Mouse (Mus musculus): ENCODE measurements around the gene Ttll2. TPM values are rescaled to one million over a fixed set of nuclear protein-coding genes. Genes with fewer than 3 reads are reported as not detected.
"Not testable (repeated sequence)": the region's sequence is repeated elsewhere in the genome, so short reads cannot be mapped to it uniquely, and the experiment has no call there.

The Ttll2 gene
- polyA plus RNA-seq, 1 experiment from 2014 or later = not detected

- H3K4me1 ChIP-seq (replicated peaks); H3K9me3 ChIP-seq; H3K36me3 ChIP-seq; H3K27me3 ChIP-seq (ENCODE audit: insufficient read depth, poor library complexity, severe bottlenecking); H3K4me3 ChIP-seq; H3K27ac ChIP-seq; DNase-seq (ENCODE audit: low spot score): not testable (repeated sequence)
- WGBS = 89% methylated on average over 8 of the region's 8 CpGs
These were observed 26.1 kb downstream of the Ttll2 start for GRCm38 (mm10) chr17:7326415-7326814.

DNA sequence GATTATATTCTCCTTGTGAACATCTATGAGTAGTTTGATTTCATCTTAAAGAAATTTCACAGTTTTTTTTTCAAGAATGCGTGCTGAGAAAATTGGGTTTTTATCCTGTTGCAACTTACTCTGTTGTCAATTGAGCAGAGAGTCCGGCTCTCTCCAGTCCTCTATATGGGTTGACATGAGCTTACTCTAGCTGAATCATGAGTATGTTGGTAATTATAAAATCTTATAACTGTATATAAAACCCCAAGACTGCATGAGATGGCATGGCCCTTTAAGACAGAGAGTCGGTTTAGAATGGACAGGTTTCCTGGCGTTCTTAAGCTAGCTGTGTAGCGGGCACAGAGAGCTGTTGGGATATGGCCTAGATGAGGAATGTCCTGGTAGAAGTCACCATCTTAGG is 28.1 kb downstream of the Ttll2 start, which contains the start of gene Tcp10a:
Gene Tcp10a (plus strand): TSS at position 301 of the 400 bp plus-strand sequence.
- WGBS = 95% methylated on average over 5 of the region's 5 CpGs
- not testable (repeated sequence) for H3K4me3 ChIP-seq; H3K36me3 ChIP-seq; H3K4me1 ChIP-seq (replicated peaks); H3K27ac ChIP-seq; DNase-seq (ENCODE audit: low spot score); H3K9me3 ChIP-seq; H3K27me3 ChIP-seq (ENCODE audit: insufficient read depth, poor library complexity, severe bottlenecking)

DNA sequence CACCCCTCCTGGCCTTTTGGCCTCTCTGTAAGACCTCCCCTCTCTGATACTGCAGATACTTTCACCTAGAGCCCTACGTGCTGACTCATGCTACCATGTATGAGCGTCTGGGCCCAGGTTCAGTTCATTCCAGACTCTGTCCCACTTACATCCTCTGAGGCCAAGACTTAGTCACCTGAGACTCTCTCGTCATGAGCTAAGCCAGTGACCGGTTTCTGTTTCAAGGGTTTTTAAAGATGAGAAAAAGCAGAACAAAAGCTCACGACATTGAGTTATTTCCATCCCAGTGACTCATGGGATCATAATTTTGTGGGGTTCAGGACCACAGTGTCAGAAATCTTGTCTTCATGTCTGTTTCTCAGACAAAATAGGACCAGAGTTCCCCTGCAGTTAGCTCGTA is 32.7 kb downstream of the Ttll2 start:
- 88% methylated on average over 6 of the region's 6 CpGs for WGBS
- H3K36me3 ChIP-seq, H3K27ac ChIP-seq: not testable (repeated sequence)

GRCm38 (mm10) chr17:7315693-7316382 is 36.7 kb downstream of the Ttll2 start:
- WGBS = 86% methylated on average over 8 of the region's 8 CpGs

More for the DNA sequence above, 32.7 kb downstream of the Ttll2 start:
- H3K27me3 ChIP-seq (ENCODE audit: insufficient read depth, poor library complexity, severe bottlenecking); H3K4me3 ChIP-seq; H3K9me3 ChIP-seq; H3K4me1 ChIP-seq (replicated peaks); DNase-seq (ENCODE audit: low spot score): not testable (repeated sequence)

DNA sequence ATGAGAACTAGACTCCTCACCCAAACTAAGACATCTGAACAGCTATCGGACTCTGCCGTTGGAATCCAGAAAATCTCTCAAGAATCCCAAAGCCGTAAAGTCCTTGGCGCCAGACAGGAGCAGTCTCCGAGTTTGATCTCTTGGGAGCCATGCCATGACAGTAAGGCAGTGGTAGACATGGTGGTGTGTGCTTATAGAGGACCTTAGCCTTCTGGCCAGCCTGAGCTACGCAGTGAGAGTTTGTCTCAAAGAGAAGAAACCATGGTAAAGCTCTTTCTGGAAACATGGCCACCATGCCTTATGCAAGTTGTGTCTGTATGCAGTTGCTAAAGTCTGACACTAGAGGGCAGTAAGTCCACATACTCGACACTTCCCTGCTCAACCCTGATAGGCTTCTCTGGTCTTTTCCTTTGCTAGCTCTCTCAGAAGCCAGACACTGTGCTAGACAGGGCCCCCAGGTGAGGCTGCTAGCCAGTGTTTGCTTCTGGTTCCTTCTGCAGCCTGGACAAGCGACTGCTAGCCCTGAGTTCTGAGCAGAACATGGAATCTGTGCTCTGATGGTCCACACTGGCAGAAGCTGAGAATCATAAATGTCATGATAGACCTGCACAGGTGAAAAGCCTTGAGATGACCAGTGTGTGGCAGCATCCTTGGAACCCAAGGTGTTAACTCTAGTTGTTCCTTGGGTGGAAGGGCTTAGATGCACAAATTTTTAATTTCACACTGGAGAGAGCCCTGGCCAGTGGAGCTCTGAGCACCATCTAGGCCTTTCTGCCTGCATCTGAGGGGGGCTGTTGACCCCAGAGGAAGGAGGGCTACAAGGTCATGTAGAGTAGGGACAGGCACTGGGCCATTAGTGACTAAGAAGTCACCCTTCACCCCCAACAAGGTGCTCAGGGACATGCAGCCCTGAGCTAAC is 46.0 kb downstream of the Ttll2 start:
- not testable (repeated sequence) for H3K9me3 ChIP-seq; H3K36me3 ChIP-seq; H3K4me3 ChIP-seq; DNase-seq (ENCODE audit: low spot score); H3K4me1 ChIP-seq (replicated peaks); H3K27ac ChIP-seq; H3K27me3 ChIP-seq (ENCODE audit: insufficient read depth, poor library complexity, severe bottlenecking)
- whole genome bisulfite sequencing = 67% methylated on average over 8 of the region's 8 CpGs

More at GRCm38 (mm10) chr17:7315693-7316382, 36.7 kb downstream of the Ttll2 start:
- H3K27me3 ChIP-seq (ENCODE audit: insufficient read depth, poor library complexity, severe bottlenecking); H3K4me1 ChIP-seq (replicated peaks); H3K27ac ChIP-seq; H3K36me3 ChIP-seq; H3K4me3 ChIP-seq; DNase-seq (ENCODE audit: low spot score); H3K9me3 ChIP-seq: not testable (repeated sequence)

Other genes with a start within 250 kb of the Ttll2 start
- gene Rps6ka2, start 182.6 kb downstream of the Ttll2 start, polyA plus RNA-seq (2016; fragmentation: Nextera tagmentation; extraction: Ambion mirVana) = 25.6 and 31.3 TPM in 2 replicates
- 0.09 TPM in 1 of 2 replicates, not detected in the other for gene Tcp10a, start 28.1 kb downstream of the Ttll2 start, polyA plus RNA-seq (2016; fragmentation: Nextera tagmentation; extraction: Ambion mirVana)
- gene Gm49630, start 19.3 kb upstream of the Ttll2 start, polyA plus RNA-seq (2016; fragmentation: Nextera tagmentation; extraction: Ambion mirVana) = not detected in 2 replicates
- not detected in 2 replicates for gene Unc93a2, start 32.8 kb upstream of the Ttll2 start, polyA plus RNA-seq (2016; fragmentation: Nextera tagmentation; extraction: Ambion mirVana)

Data from hindbrain, embryonic 10.5 days (tissue).